9 mouse cellular contexts compared by ENCODE assay signal in the genomic region with DNA sequence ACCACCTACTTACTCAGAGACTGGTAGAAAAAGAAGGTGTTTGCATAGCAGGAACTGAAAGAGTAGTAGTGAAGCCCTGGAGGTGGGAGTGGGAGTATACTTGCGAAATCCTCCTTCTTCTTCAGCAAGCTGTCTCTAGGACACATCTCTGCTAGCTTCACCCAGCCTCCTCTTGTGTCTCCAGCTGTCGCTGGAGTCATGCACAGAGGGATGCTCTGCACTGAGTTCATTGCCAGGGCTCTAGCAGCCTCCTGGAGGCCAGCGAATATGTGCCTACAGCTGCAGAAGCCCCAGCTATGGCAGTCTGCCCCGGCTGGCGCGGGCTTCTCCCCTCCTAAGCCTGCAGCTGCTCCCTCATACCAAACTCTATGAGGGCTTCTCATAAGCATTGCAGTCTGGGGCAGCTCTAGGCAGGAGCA.
DNase-seq lines count a peak whose midpoint lies in the region; TF ChIP-seq lines count a peak whose summit lies in the region.
"Had no signal": no experiment of that assay in that cellular context is flagged by ENCODE, and none has a peak within 500 bp of the region (broad histone marks: within the 10 kb centered on the region; RNA-seq: fewer than 3 reads in every experiment).

No protein-coding gene starts in this region.

- 11% methylated on average over 6 of the region's 6 CpGs for WGBS in olfactory bulb, adult 2 months

- no peak for TF ChIP-seq POLR2A in olfactory bulb, adult 2 months (IDR thresholded peaks at IDR 0.05; ENCODE audit: insufficient read depth, low read depth, low read length)

- peak overlapping the region; percentile 87 for H3K27ac ChIP-seq in olfactory bulb, adult 2 months (ENCODE audit: insufficient read depth, low read depth, low read length)
- H3K27ac ChIP-seq: kidney, postnatal 0 days had no signal

- TF ChIP-seq CTCF in olfactory bulb, adult 2 months (IDR thresholded peaks at IDR 0.05; ENCODE audit: insufficient read depth, low read depth, low read length): no peak

- DNase-seq in NIH3T3 (ENCODE audit: low read depth): peak; percentile 47
- peak; percentile 55 to 63 for DNase-seq in cerebellum, postnatal 25 days
- DNase-seq in gastrocnemius, postnatal 4 days (ENCODE audit: low spot score in 2 of 2): peak; percentile 65 to 85
- DNase-seq in layer of hippocampus, adult 8-10 months (ENCODE audit: low spot score in 2 of 2): peak; percentile 69 to 75
- no peak for DNase-seq in thymus, adult 18-20 months
- DNase-seq in urinary bladder, postnatal 25 days (ENCODE audit: low spot score): no peak
- DNase-seq in B cell, adult 2 months: no peak

- peaks cover 49% of the 10 kb centered on the region for H3K4me1 ChIP-seq in olfactory bulb, adult 2 months (ENCODE audit: control insufficient read depth, insufficient read depth, low read length)

- no peak overlapping the region for H3K4me3 ChIP-seq in olfactory bulb, adult 2 months (ENCODE audit: insufficient read depth, low read depth, low read length)

Comparison
In these comparisons a context has a peak if more than half of its experiments do, and no peak if none do; other contexts are left out.
1. DNase-seq: peak in NIH3T3 (single experiment), cerebellum, postnatal 25 days (2 of 2), gastrocnemius, postnatal 4 days (2 of 2) and layer of hippocampus, adult 8-10 months (2 of 2); none in thymus, adult 18-20 months (0 of 2), urinary bladder, postnatal 25 days (single experiment) and B cell, adult 2 months (0 of 2).